ENCODE assay signal across 13 mouse cellular contexts in genomic region chr11:6561474-6561873, GRCm38 (mm10). TPM values are rescaled to one million over a fixed set of nuclear protein-coding genes. Genes with fewer than 3 reads are reported as not detected.
A peak's percentile ranks its signal among the peaks of the same experiment; 100 is the strongest.
DNase-seq lines count a peak whose midpoint lies in the region; ATAC-seq and TF ChIP-seq lines count a peak whose summit lies in the region.
"Had no signal": no experiment of that assay in that cellular context is flagged by ENCODE, and none has a peak within 500 bp of the region (broad histone marks: within the 10 kb centered on the region; RNA-seq: fewer than 3 reads in every experiment).

No protein-coding gene starts in this region.

- 0 out of 2 replicates have a peak overlapping the region, but pooled peaks have one; percentile 8 for H3K4me2 ChIP-seq in lung, postnatal 0 days (replicated peaks; ENCODE audit: low read depth, low read length)
- no peak overlapping the region for H3K4me2 ChIP-seq in intestine, embryonic 16.5 days (ENCODE audit: low read depth, low read length)
- peak overlapping the region; percentile 34; the same call in 1 of the 2 replicates for H3K4me2 ChIP-seq in stomach, embryonic 16.5 days (ENCODE audit: low read depth, low read length)
- H3K4me2 ChIP-seq: forebrain, embryonic 13.5 days; hindbrain, embryonic 13.5 days had no signal

- H3K9me3 ChIP-seq in lung, postnatal 0 days (ENCODE audit: low read length) = no peaks in the 10 kb centered on the region
- no peaks in the 10 kb centered on the region for H3K9me3 ChIP-seq in intestine, embryonic 16.5 days (ENCODE audit: control insufficient read depth, low read length)
- no peaks in the 10 kb centered on the region for H3K9me3 ChIP-seq in stomach, embryonic 16.5 days (replicated peaks; ENCODE audit: control insufficient read depth, low read length)
- H3K9me3 ChIP-seq: forebrain, embryonic 13.5 days; hindbrain, embryonic 13.5 days; limb, embryonic 10.5 days had no signal

- peaks cover 6% of the 10 kb centered on the region for H3K79me2 ChIP-seq in heart, adult 2 months (replicated peaks; ENCODE audit: control insufficient read depth, insufficient read depth, low read length)

- H3K4me1 ChIP-seq in heart, adult 2 months (ENCODE audit: control insufficient read depth, insufficient read depth, low read length) = peaks cover 7% of the 10 kb centered on the region
- H3K4me1 ChIP-seq in lung, postnatal 0 days (ENCODE audit: insufficient read depth, low read depth, low read length) = no peaks in the 10 kb centered on the region
- H3K4me1 ChIP-seq in intestine, embryonic 16.5 days (ENCODE audit: control insufficient read depth, insufficient read depth, low read length) = peaks cover 13% of the 10 kb centered on the region
- H3K4me1 ChIP-seq in stomach, embryonic 16.5 days (ENCODE audit: control insufficient read depth, insufficient read depth, low read length) = peaks cover 13% of the 10 kb centered on the region; the same call in 1 of the 2 replicates
- H3K4me1 ChIP-seq: forebrain, embryonic 13.5 days; hindbrain, embryonic 13.5 days; limb, embryonic 10.5 days had no signal

- WGBS in heart, adult 2 months = 64% methylated on average over 4 of the region's 4 CpGs
- WGBS in lung, postnatal 0 days = 76% methylated on average over 4 of the region's 4 CpGs
- WGBS in intestine, embryonic 16.5 days = 87% methylated on average over 4 of the region's 4 CpGs
- WGBS in stomach, embryonic 16.5 days = 85% methylated on average over 4 of the region's 4 CpGs

- H3K4me3 ChIP-seq in heart, adult 2 months = no peak overlapping the region; the same call in 1 of the 2 replicates
- no peak overlapping the region for H3K4me3 ChIP-seq in lung, postnatal 0 days (ENCODE audit: low read depth, low read length)
- no peak overlapping the region for H3K4me3 ChIP-seq in intestine, embryonic 16.5 days (ENCODE audit: low read length)
- peak overlapping the region; percentile 23 for H3K4me3 ChIP-seq in stomach, embryonic 16.5 days (replicated peaks; ENCODE audit: low read length)
- H3K4me3 ChIP-seq: forebrain, embryonic 13.5 days; hindbrain, embryonic 13.5 days; limb, embryonic 10.5 days had no signal

- no peaks in the 10 kb centered on the region for H3K27me3 ChIP-seq in heart, adult 2 months (ENCODE audit: control insufficient read depth, insufficient read depth, low read length)
- no peaks in the 10 kb centered on the region for H3K27me3 ChIP-seq in lung, postnatal 0 days (replicated peaks; ENCODE audit: insufficient read depth, low read length)
- no peaks in the 10 kb centered on the region for H3K27me3 ChIP-seq in intestine, embryonic 16.5 days (replicated peaks; ENCODE audit: control insufficient read depth, insufficient read depth, low read length)
- H3K27me3 ChIP-seq in stomach, embryonic 16.5 days (ENCODE audit: control insufficient read depth, insufficient read depth, low read length) = no peaks in the 10 kb centered on the region
- H3K27me3 ChIP-seq: forebrain, embryonic 13.5 days; hindbrain, embryonic 13.5 days had no signal

- no peak for TF ChIP-seq EP300 in heart, adult 2 months (IDR thresholded peaks at IDR 0.05; ENCODE audit: insufficient read depth, low read depth, low read length)
- no peak for TF ChIP-seq EP300 in lung, postnatal 0 days (IDR thresholded peaks at IDR 0.05)

- H3K36me3 ChIP-seq in heart, adult 2 months (ENCODE audit: control insufficient read depth, insufficient read depth, low read length) = peaks cover 4% of the 10 kb centered on the region; the same call in 1 of the 2 replicates
- H3K36me3 ChIP-seq in lung, postnatal 0 days (ENCODE audit: insufficient read depth, low read length) = no peaks in the 10 kb centered on the region; the same call in 1 of the 2 replicates
- no peaks in the 10 kb centered on the region for H3K36me3 ChIP-seq in intestine, embryonic 16.5 days (ENCODE audit: control insufficient read depth, insufficient read depth, low read length)
- H3K36me3 ChIP-seq in stomach, embryonic 16.5 days (ENCODE audit: control insufficient read depth, insufficient read depth, low read length) = peaks cover 3% of the 10 kb centered on the region; the same call in 1 of the 2 replicates

- H3K9ac ChIP-seq in heart, adult 2 months (ENCODE audit: low read depth, low read length) = no peak overlapping the region
- H3K9ac ChIP-seq in lung, postnatal 0 days (replicated peaks; ENCODE audit: low read depth) = no peak overlapping the region
- no peak overlapping the region for H3K9ac ChIP-seq in intestine, embryonic 16.5 days (ENCODE audit: low read depth, low read length)
- no peak overlapping the region for H3K9ac ChIP-seq in stomach, embryonic 16.5 days (ENCODE audit: low read length)
- H3K9ac ChIP-seq: forebrain, embryonic 13.5 days; hindbrain, embryonic 13.5 days had no signal

- ATAC-seq in lung, postnatal 0 days = no peak
- no peak; the same call in 1 of the 2 replicates for ATAC-seq in intestine, embryonic 16.5 days
- ATAC-seq in stomach, embryonic 16.5 days (ENCODE audit: insufficient read depth, low FRiP score) = no peak
- ATAC-seq: forebrain, embryonic 13.5 days had no signal

- no peak for TF ChIP-seq POLR2A in heart, adult 2 months (IDR thresholded peaks at IDR 0.05; ENCODE audit: insufficient read depth, low read depth, low read length)

- intact Hi-C loops in heart, adult 2 months (cut with DNase I) = no loop called here

- H3K27ac ChIP-seq in heart, adult 2 months = peak overlapping the region; percentile 50
- peak overlapping the region; percentile 66 for H3K27ac ChIP-seq in lung, postnatal 0 days (ENCODE audit: low read length)
- peak overlapping the region; percentile 29 for H3K27ac ChIP-seq in intestine, embryonic 16.5 days (ENCODE audit: low read length)
- peak overlapping the region; percentile 79 for H3K27ac ChIP-seq in stomach, embryonic 16.5 days (ENCODE audit: low read length)
- H3K27ac ChIP-seq: forebrain, embryonic 13.5 days; hindbrain, embryonic 13.5 days; limb, embryonic 10.5 days had no signal

- TF ChIP-seq CTCF in heart, adult 2 months (IDR thresholded peaks at IDR 0.05) = no peak
- no peak for TF ChIP-seq CTCF in lung, postnatal 0 days (IDR thresholded peaks at IDR 0.05)

- no peak for DNase-seq in heart, adult 2 months
- DNase-seq in heart, adult 8-10 months (ENCODE audit: low spot score) = no peak
- DNase-seq in lung, postnatal 0 days (ENCODE audit: low spot score) = no peak
- no peak for DNase-seq in lung, postnatal 10 days
- no peak for DNase-seq in adipocyte (ENCODE audit: low spot score)
- DNase-seq in spleen, postnatal 36 days (ENCODE audit: low spot score in 2 of 2) = no peak
- DNase-seq: cerebellum, adult 2 months; layer of hippocampus, adult 9-11 months had no signal

RNA-seq across cellular contexts. Expression of gene Ccm2, which starts 14.8 kb away (rescaled TPM):
- total RNA-seq in heart, adult 2 months (2021) = 10 to 100 TPM; 25.6 to 28.5 TPM
- polyA plus RNA-seq in heart, adult 2 months (2012; rRNA removed) = 47.8 and 54.1 TPM in 2 replicates
- total RNA-seq in heart, adult 8-10 months (2022) = 10 to 100 TPM; 26.3 to 33.8 (median 29.8) TPM
- polyA plus RNA-seq in lung, postnatal 0 days (2015; fragmentation: Nextera tagmentation; extraction: Ambion mirVana) = 58.7 and 62.4 TPM in 2 replicates
- polyA plus RNA-seq in intestine, embryonic 16.5 days (2015; fragmentation: Nextera tagmentation; extraction: Ambion mirVana) = 67.7 and 69.9 TPM in 2 replicates
- polyA plus RNA-seq in stomach, embryonic 16.5 days (2015; fragmentation: Nextera tagmentation; extraction: Ambion mirVana) = 64.9 and 66.5 TPM in 2 replicates

RNA-seq across cellular contexts. Expression of gene Myo1g, which starts 40.7 kb away (rescaled TPM):
- total RNA-seq in heart, adult 2 months (2021) = 1 to 10 TPM; 1.4 TPM
- 4.1 and 7.2 TPM in 2 replicates for polyA plus RNA-seq in heart, adult 2 months (2012; rRNA removed)
- total RNA-seq in heart, adult 8-10 months (2022) = 1 to 10 TPM in 3 of 4 experiments, under 1 TPM in 1; 0.73 to 2.3 (median 1.2) TPM
- polyA plus RNA-seq in lung, postnatal 0 days (2015; fragmentation: Nextera tagmentation; extraction: Ambion mirVana) = 5.7 and 6.2 TPM in 2 replicates
- polyA plus RNA-seq in intestine, embryonic 16.5 days (2015; fragmentation: Nextera tagmentation; extraction: Ambion mirVana) = 2.3 and 3.1 TPM in 2 replicates
- 3.5 and 3.9 TPM in 2 replicates for polyA plus RNA-seq in stomach, embryonic 16.5 days (2015; fragmentation: Nextera tagmentation; extraction: Ambion mirVana)

RNA-seq across cellular contexts. Expression of gene Nacad, which starts 44.4 kb away (rescaled TPM):
- under 1 TPM; 0.23 to 0.52 TPM for total RNA-seq in heart, adult 2 months (2021)
- 0.67 and 1.4 TPM in 2 replicates for polyA plus RNA-seq in heart, adult 2 months (2012; rRNA removed)
- under 1 TPM; 0.22 to 0.65 (median 0.50) TPM for total RNA-seq in heart, adult 8-10 months (2022)
- 1.8 and 3.2 TPM in 2 replicates for polyA plus RNA-seq in lung, postnatal 0 days (2015; fragmentation: Nextera tagmentation; extraction: Ambion mirVana)
- 5.5 and 7.1 TPM in 2 replicates for polyA plus RNA-seq in intestine, embryonic 16.5 days (2015; fragmentation: Nextera tagmentation; extraction: Ambion mirVana)
- 7.2 and 9.4 TPM in 2 replicates for polyA plus RNA-seq in stomach, embryonic 16.5 days (2015; fragmentation: Nextera tagmentation; extraction: Ambion mirVana)

Comparison
In these comparisons a context has a peak if more than half of its experiments do, and no peak if none do; other contexts are left out.
1. H3K27ac ChIP-seq: peak in every context shown above with its lines; median percentile 79 in stomach, embryonic 16.5 days; 66 in lung, postnatal 0 days; 50 in heart, adult 2 months; 29 in intestine, embryonic 16.5 days.